Mouse (Mus musculus): ENCODE data around the gene Dnajb3.

The Dnajb3 gene

DNA sequence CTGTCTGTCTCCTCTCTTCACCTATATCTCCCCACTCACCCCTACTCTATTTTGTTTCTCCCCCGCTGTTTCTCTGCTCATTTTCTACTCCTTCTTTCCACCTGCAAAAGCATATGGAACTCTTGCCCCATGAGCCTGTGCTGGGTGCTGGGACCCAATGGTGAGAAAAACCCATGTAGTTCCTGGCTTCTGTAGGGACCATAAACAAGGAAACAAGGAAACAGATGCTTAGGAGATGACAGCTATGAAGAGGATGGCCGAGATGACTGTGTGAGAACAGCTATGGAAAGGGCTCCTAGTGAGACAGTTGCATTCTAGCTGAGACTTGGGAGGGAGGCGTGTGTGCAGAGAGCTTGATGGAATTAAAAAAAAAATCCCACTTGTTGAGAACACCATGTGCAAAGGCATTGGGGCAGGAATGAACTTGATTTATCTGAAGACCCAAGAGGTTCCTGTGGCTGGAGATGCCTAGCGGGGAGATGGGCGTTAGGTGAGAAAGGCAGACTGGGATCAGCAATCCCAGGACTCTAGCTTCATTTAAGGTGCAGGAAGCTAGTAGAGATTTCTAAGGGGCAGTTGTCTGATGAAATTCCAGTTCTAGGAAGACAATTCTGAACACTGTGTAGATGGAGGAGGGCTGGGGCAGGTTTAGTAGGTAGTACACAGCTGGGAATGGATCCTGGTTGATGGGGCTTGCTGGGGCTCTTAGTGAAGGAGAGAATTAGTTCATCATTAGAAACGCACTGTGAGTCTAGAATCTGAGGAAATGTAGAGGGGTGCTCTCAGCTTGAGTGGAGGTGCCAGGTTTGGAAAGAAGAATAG is 25.6 kb upstream of the Dnajb3 start:
- DNase-seq: peak; percentile 4

DNA sequence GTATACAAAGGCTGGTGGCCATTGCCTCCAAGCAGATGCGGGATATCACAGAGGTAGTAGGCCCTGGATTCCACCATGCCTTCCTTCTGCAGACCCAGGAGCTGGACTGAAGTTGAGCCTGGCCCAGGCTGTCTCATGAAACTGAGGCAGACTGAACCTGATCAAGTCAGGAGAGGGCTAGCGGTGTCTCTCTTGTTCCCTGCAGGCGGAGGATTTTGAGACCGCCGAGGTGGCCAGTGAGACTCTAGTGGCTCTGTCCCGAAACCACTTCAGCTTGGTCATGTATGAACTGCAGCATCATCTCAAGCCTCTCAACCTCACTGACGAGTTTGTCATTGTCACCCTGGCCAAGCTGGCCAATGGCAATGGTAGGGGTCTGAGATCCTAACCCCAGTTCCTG is 24.8 kb upstream of the Dnajb3 start:
- peak; percentile 6 for DNase-seq

DNA sequence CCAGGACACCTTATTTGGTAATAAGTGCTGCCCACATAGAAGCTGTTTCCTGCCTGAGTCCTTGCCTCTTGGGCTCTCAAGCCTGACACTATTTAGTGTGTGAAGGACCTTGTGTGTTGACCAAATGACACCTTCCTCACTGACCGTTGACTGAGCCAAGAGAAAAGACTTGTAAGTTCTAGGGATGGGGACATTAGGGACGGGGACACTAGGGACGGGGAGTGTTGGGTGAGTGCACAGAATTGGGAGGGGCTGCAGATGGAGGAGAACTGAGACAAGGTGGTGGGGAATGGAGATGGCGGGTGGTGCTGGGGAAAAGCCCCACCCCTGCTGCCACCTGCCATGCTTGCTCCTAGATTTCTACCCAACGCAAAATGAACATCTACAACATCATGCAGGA is 24.4 kb upstream of the Dnajb3 start:
- DNase-seq: peak; percentile 20

DNA sequence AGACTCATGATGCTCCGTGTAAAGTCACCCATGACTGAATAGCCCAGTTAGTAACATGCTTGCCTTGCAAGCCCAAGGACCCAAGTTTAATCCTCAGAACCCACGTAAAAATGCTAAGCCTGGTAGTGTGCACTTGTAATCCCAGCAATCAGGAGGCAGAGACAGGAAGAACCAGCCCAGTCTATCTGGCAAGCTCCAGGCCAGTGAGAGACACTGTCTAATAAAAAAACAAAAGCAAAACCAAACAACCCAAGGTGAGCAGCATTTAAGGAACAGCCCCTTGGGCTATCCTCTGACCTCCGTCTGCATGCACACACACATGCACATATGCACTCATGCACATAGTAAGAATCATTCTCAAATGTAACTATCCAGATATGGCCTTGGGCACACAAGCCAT is 24.0 kb upstream of the Dnajb3 start:
- DNase-seq: peak; percentile 4

DNA sequence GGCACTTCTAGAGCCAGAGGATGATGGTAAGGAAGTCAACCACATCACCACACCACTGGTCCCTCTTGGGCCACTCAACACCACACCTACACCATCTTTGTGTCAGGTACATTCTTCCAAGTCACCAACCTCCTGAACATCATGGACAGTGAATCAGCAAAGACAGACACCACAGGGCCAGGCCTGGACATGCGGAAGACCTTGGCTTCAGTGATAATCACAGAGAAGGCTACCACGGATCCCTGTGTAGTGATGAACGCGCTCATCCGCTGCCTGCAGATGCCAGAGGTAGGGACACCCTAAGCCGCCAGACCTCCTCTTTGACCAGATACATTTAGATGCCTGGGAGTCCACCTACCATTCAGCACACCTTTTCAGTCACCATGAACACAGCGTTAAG is 22.5 kb upstream of the Dnajb3 start:
- DNase-seq: peak; percentile 13

DNA sequence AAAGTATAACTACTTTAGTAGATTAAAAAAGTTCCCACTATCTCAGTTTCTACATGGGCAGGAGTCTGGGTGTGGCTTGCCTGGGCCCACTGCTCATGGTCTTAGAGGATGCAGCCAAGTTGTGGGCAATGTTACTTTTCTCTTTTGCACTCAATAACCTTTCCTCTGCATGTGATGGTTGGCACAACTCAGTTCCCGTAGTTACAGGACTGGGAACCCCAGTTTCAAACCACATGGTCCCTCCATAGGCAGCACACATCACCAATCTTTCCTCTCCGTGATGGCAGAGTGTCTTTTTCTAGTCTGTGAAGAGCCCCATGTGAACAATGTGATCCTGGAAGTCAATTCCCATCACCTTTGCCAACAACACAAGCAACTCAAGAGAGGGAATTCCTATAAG is 21.9 kb upstream of the Dnajb3 start:
- DNase-seq: peak; percentile 4

GRCm38 (mm10) chr1:88226670-88227379 is 21.2 kb upstream of the Dnajb3 start, which contains the start of gene Mroh2a:
Gene Mroh2a (plus strand): TSS chr1:88226986.
- peak; percentile 24 for DNase-seq

DNA sequence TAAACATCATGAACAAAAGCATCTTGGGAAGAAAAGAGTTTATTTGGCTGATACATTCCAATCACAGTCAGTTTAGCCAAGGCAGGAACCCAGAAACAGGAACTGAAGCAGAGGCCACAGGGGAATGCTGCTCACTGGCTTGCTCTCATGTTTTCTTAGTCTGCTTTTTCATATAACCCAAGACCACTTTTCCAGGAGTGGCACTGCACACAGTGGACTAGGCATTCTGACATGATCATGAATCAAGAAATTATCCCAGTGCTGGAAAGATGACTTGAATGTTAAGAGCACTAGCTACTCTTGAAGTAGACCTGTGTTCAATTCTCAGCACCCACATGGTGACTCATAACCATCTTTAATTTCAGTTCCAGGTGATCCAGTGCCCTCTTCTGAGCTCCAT is 20.2 kb upstream of the Dnajb3 start:
- peak; percentile 2 for DNase-seq

GRCm38 (mm10) chr1:88225301-88225700 is 19.7 kb upstream of the Dnajb3 start:
- DNase-seq: peak; percentile 2

GRCm38 (mm10) chr1:88224029-88224776 is 18.6 kb upstream of the Dnajb3 start:
- peak; percentile 3 for DNase-seq

DNA sequence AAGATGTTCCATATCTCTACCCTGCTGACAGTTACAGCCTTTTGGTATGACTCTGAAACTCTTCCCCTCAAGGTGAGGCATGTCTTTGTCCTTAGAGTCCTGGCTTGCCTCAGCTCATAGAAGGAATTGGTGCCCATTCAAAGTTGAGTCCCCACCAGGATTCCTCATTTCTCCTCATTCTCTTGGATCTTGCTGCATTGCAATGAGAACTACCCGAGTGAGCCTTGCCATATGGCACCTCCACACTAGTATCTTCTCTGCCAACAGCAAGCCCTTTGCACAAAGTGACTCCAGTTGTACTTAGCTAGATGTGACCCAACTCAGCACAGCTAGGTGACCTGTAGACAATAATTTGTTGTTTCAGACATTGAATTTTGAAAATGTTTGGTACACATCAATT is 18.0 kb upstream of the Dnajb3 start:
- DNase-seq: peak; percentile 3

DNA sequence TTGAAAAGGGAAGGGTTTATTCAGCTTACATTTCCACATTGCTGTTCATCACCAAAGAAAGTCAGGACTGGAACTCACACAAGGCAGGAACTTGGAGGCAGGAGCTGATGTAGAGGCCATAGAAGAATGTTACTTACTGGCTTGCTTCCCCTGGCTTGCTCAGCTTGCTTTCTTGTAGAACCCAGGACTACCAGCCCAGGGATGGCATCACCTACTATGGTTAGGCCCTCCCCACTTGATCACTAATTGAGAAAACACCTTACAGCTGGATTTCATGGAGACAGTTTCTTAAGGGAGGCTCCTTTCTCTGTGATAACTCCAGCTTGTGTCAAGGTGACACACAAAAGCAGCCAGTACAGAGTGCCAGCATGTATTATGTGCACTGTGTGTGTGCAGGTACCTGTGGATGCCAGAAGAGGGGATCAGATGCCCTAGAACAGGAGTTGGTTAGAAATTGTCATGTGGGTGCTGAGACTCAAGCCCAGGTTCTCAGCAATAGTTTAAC is 17.5 kb upstream of the Dnajb3 start:
- DNase-seq: peak; percentile 4

GRCm38 (mm10) chr1:88222216-88222615 is 16.6 kb upstream of the Dnajb3 start:
- no peak for DNase-seq

- DNase-seq: peak; percentile 5
Measured at GRCm38 (mm10) chr1:88220336-88220735, 14.8 kb upstream of the Dnajb3 start.

GRCm38 (mm10) chr1:88219054-88219453 is 13.5 kb upstream of the Dnajb3 start:
- no peak for DNase-seq

DNA sequence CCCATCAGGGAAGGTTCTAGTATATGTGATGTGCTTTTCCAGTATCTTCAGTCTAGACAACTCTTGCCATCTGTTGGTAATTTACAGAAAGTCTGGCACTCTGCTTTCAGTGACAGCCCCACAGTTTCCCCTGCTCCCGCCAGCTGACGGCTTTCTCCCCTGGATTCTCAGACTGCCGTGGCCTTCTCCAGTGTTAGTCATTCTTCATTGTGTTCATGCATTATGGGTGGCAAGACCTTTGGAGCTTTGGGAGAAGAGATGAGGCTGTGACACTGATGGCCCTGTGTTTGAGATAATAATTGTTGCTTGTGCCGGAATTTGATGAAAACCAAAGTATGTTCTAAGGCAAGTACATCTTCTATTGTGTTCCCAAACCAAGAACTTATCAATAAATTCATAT is 13.0 kb upstream of the Dnajb3 start:
- DNase-seq: no peak

DNA sequence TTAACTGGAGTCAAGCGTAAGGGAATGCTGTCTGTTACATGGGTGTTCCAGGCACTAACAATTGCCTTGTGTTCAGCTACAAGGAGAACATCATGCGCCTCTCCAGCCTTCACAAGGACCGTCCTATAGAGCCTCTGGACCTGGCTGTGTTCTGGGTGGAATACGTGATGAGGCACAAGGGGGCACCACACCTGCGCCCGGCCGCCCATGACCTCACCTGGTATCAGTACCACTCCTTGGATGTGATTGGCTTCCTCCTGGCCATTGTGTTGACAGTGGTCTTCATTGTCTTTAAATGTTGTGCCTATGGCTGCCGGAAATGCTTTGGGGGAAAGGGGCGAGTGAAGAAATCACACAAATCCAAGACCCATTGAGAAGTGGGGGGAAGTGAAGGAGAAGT is 12.5 kb upstream of the Dnajb3 start:
- DNase-seq: no peak

- no peak for DNase-seq
Measured at GRCm38 (mm10) chr1:88217576-88217975, 12.0 kb upstream of the Dnajb3 start.

GRCm38 (mm10) chr1:88217144-88217543 is 11.6 kb upstream of the Dnajb3 start:
- no peak for DNase-seq

DNA sequence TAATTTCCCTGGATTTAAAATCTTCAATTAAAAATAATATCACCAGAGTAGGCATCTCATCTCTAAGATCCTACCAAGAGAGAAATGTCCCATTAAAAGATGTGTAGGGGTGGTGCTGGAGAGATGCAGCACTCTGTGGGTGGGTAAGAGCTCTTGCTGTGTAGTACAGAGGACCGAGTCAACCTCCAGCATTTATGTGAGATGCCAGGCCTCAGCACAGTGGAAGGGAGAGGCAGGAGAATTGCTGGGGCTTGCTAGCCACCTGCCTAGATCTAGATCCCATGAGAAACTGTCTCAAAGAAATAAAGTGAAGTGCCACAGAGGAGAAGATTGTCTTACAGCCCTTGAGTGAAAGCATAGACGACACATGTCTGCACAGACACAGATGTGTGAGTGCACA is 11.0 kb upstream of the Dnajb3 start:
- no peak for DNase-seq

DNA sequence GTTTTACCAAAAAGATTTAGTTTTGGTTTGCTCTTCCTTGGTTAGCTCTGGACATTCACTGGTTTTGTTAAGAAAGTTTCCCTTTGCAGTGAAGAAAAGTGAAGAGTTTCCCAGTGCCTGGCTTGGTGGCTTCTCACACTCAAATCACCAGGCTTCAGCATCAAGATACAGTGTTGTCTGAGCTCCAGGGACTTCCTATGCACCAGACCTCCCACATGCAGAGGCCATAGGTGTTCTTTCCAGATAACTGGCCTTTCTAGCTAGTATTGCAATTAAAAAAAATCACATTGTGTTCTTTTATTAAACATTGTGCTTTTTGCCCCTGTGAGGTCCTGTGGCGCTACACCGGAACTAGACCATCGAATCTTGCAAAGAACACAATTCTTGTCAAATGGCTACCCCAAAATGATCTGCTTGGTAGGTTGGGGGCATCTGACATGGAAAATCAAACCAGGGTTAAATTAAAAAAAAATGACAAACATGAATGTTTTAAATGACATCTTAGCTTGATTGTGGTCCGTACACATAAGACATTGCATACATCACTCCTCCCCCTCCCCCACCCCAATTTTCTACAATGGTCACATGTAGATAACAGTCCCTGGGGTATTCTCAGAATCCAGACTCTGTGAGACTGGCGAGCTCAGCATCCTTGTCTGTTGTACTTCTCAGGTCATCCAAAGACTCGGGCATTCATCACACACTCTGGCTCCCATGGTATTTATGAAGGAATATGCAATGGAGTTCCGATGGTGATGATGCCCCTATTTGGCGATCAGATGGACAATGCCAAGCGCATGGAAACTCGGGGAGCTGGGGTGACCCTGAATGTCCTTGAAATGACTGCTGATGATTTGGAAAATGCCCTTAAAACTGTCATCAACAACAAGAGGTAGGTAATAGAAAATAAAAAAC is 10.1 kb upstream of the Dnajb3 start:
- no peak for DNase-seq

- no peak for DNase-seq
Measured at GRCm38 (mm10) chr1:88214462-88214952, 8.9 kb upstream of the Dnajb3 start.

Data from right cerebral cortex, postnatal 25 days (tissue).